Mouse (Mus musculus) myocyte (in vitro differentiated cells): ENCODE measurements around the gene Col4a3bp.

Experiments
- CEBPB ChIP-seq: IDR thresholded peaks from 2 replicates; pipeline ENCODE4 v1.6.1; 2011; ENCODE audit warnings: mild to moderate bottlenecking, moderate library complexity; ENCODE audit not compliant: poor library complexity, insufficient read depth, severe bottlenecking
- E2F4 ChIP-seq: IDR thresholded peaks from one replicate; pipeline ENCODE4 v1.6.1; 2011; ENCODE audit warnings: mild to moderate bottlenecking, control low read depth, moderate library complexity; ENCODE audit not compliant: insufficient read depth
- MAX ChIP-seq: IDR thresholded peaks from one replicate; pipeline ENCODE4 v1.6.1; 2011; ENCODE audit warnings: low read depth, mild to moderate bottlenecking, control low read depth
- MYOD1 ChIP-seq, 3 experiments: IDR thresholded peaks; one replicate each; pipeline ENCODE4 v1.6.1; 2011; ENCODE audit warnings: control low read depth in 2 of 3, low read depth in 2 of 3, mild to moderate bottlenecking in 2 of 3, moderate library complexity in 1 of 3; ENCODE audit not compliant: insufficient read length in 2 of 3, control insufficient read depth in 1 of 3
- MYOG ChIP-seq, 3 experiments: IDR thresholded peaks; one replicate each; pipeline ENCODE4 v1.6.1; 2011; ENCODE audit warnings: control low read depth in 2 of 3, low read depth in 2 of 3, mild to moderate bottlenecking in 2 of 3; ENCODE audit not compliant: insufficient read length in 2 of 3, control insufficient read depth in 1 of 3, insufficient read depth in 1 of 3
- POLR2A ChIP-seq: IDR thresholded peaks from one replicate; pipeline ENCODE4 v1.6.1; 2011; ENCODE audit warnings: low read depth, mild to moderate bottlenecking, control low read depth, moderate library complexity; ENCODE audit not compliant: insufficient read length
- POLR2AphosphoS2 ChIP-seq: IDR thresholded peaks from one replicate; pipeline ENCODE4 v1.6.1; 2011; ENCODE audit warnings: low read depth, control low read depth; ENCODE audit not compliant: insufficient read length
- REST ChIP-seq: IDR thresholded peaks from one replicate; pipeline ENCODE4 v1.6.1; 2011; ENCODE audit warnings: mild to moderate bottlenecking, control low read depth, moderate library complexity; ENCODE audit not compliant: insufficient read depth, insufficient read length
- SRF ChIP-seq: IDR thresholded peaks from one replicate; pipeline ENCODE4 v1.6.1; 2011; ENCODE audit warnings: low read depth; ENCODE audit not compliant: control insufficient read depth, insufficient read length
- TCF3 ChIP-seq: IDR thresholded peaks from one replicate; pipeline ENCODE4 v1.6.1; 2011; ENCODE audit warnings: low read depth, control low read depth; ENCODE audit not compliant: insufficient read length
- USF1 ChIP-seq: IDR thresholded peaks from one replicate; pipeline ENCODE4 v1.6.1; 2011; ENCODE audit warnings: low read depth, mild to moderate bottlenecking, control low read depth, moderate library complexity

- no peak for TF ChIP-seq USF1
- no peak for TF ChIP-seq POLR2A
- TF ChIP-seq CEBPB = no peak
- no peak for TF ChIP-seq MYOG (IDR thresholded peaks at IDR 0.05; ENCODE audit: control insufficient read depth in 1 of 3, insufficient read depth in 1 of 3, insufficient read length in 2 of 3, low read depth in 2 of 3)
- TF ChIP-seq REST = no peak
- no peak for TF ChIP-seq SRF
- TF ChIP-seq MAX = no peak
- no peak for TF ChIP-seq E2F4
- no peak for TF ChIP-seq POLR2AphosphoS2
- TF ChIP-seq TCF3 = no peak
- TF ChIP-seq MYOD1 (IDR thresholded peaks at IDR 0.05; ENCODE audit: control insufficient read depth in 1 of 3, insufficient read length in 2 of 3, low read depth in 2 of 3) = no peak
Observed at GRCm38 (mm10) chr13:96656673-96657072, 114.3 kb downstream of the Col4a3bp start.
